ENCODE assay signal across 28 mouse cellular contexts in genomic region chr10:40278317-40278716, GRCm38 (mm10). TPM values are rescaled to one million over a fixed set of nuclear protein-coding genes. Genes with fewer than 3 reads are reported as not detected.
A peak's percentile ranks its signal among the peaks of the same experiment; 100 is the strongest.
DNase-seq lines count a peak whose midpoint lies in the region; ATAC-seq and TF ChIP-seq lines count a peak whose summit lies in the region.
"Had no signal": no experiment of that assay in that cellular context is flagged by ENCODE, and none has a peak within 500 bp of the region (broad histone marks: within the 10 kb centered on the region; RNA-seq: fewer than 3 reads in every experiment).

No protein-coding gene starts in this region.

- no peak overlapping the region for H3K9ac ChIP-seq in lung, embryonic 14.5 days
- H3K9ac ChIP-seq in lung, postnatal 0 days (replicated peaks; ENCODE audit: low read depth): no peak overlapping the region
- H3K9ac ChIP-seq: embryonic facial prominence, embryonic 13.5 days; forebrain, embryonic 13.5 days; heart, embryonic 12.5 days; heart, embryonic 15.5 days; hindbrain, embryonic 13.5 days had no signal

- TF ChIP-seq CTCF in lung, embryonic 14.5 days (IDR thresholded peaks at IDR 0.05; ENCODE audit: low read depth): no peak
- no peak for TF ChIP-seq CTCF in lung, postnatal 0 days (IDR thresholded peaks at IDR 0.05)
- no peak for TF ChIP-seq CTCF in lung, adult 2 months (IDR thresholded peaks at IDR 0.05; ENCODE audit: insufficient read depth, low read length)
- no peak for TF ChIP-seq CTCF in gastrocnemius, adult 2 months (IDR thresholded peaks at IDR 0.05)

- no peak for TF ChIP-seq EP300 in lung, postnatal 0 days (IDR thresholded peaks at IDR 0.05)

- no peak overlapping the region for H3K4me3 ChIP-seq in lung, embryonic 14.5 days (ENCODE audit: low read depth, low read length)
- H3K4me3 ChIP-seq in lung, postnatal 0 days (ENCODE audit: low read depth, low read length): no peak overlapping the region
- no peak overlapping the region for H3K4me3 ChIP-seq in lung, adult 2 months (replicated peaks; ENCODE audit: extremely low read depth, low read depth, low read length)
- H3K4me3 ChIP-seq in gastrocnemius, adult 2 months: no peak overlapping the region
- H3K4me3 ChIP-seq: embryonic facial prominence, embryonic 13.5 days; forebrain, embryonic 10.5 days; forebrain, embryonic 13.5 days; heart, embryonic 12.5 days; heart, embryonic 15.5 days; hindbrain, embryonic 10.5 days; hindbrain, embryonic 13.5 days had no signal

- no peak for ATAC-seq in lung, embryonic 14.5 days (ENCODE audit: insufficient read depth)
- peak; percentile 46; the same call in 1 of the 2 replicates for ATAC-seq in lung, postnatal 0 days
- peak; percentile 26; the same call in 1 of the 2 replicates for ATAC-seq in granulocyte monocyte progenitor cell, adult 5-6 weeks (replicated peaks; ENCODE audit: poor library complexity, severe bottlenecking)
- ATAC-seq: forebrain, embryonic 13.5 days; forebrain, embryonic 16.5 days; hindbrain, embryonic 16.5 days; Patski had no signal

- DNase-seq in lung, embryonic 14.5 days: peak; percentile 42
- DNase-seq in lung, adult 18-20 months: no peak
- no peak for DNase-seq in lung, postnatal 0 days (ENCODE audit: low spot score)
- DNase-seq in lung, adult 2 months: no peak
- DNase-seq in gastrocnemius, adult 2 months: no peak
- DNase-seq: adrenal gland, postnatal 10 days; adrenal gland, postnatal 36 days; B cell, adult 2 months; cerebellum, adult 18-20 months; cerebellum, adult 9-10 months; cerebellum, postnatal 14 days; gastrocnemius, postnatal 14 days; heart, adult 18-20 months; heart, postnatal 10 days; heart, postnatal 36 days had no signal

- H3K4me1 ChIP-seq in lung, embryonic 14.5 days (ENCODE audit: insufficient read depth): no peaks in the 10 kb centered on the region
- H3K4me1 ChIP-seq in lung, postnatal 0 days (ENCODE audit: insufficient read depth, low read depth, low read length): no peaks in the 10 kb centered on the region
- H3K4me1 ChIP-seq in lung, adult 2 months (ENCODE audit: control insufficient read depth, insufficient read depth, low read length): no peaks in the 10 kb centered on the region
- H3K4me1 ChIP-seq: embryonic facial prominence, embryonic 13.5 days; forebrain, embryonic 10.5 days; forebrain, embryonic 13.5 days; heart, embryonic 12.5 days; hindbrain, embryonic 10.5 days; hindbrain, embryonic 13.5 days had no signal

- no peaks in the 10 kb centered on the region for H3K36me3 ChIP-seq in lung, embryonic 14.5 days (ENCODE audit: insufficient read depth)
- no peaks in the 10 kb centered on the region for H3K36me3 ChIP-seq in lung, postnatal 0 days (ENCODE audit: insufficient read depth, low read length)
- H3K36me3 ChIP-seq: embryonic facial prominence, embryonic 13.5 days; heart, embryonic 15.5 days had no signal

- no peaks in the 10 kb centered on the region for H3K27me3 ChIP-seq in lung, embryonic 14.5 days (ENCODE audit: insufficient read depth, low read length)
- H3K27me3 ChIP-seq in lung, postnatal 0 days (replicated peaks; ENCODE audit: insufficient read depth, low read length): no peaks in the 10 kb centered on the region
- H3K27me3 ChIP-seq: CH12.LX; embryonic facial prominence, embryonic 13.5 days; forebrain, embryonic 13.5 days; heart, embryonic 12.5 days; heart, embryonic 15.5 days; hindbrain, embryonic 13.5 days; Patski had no signal

- WGBS in lung, embryonic 14.5 days: 52% methylated on average over 5 of the region's 5 CpGs
- WGBS in lung, postnatal 0 days: 35% methylated on average over 5 of the region's 5 CpGs
- WGBS in lung, adult 2 months: 47% methylated on average over 5 of the region's 5 CpGs

- intact Hi-C loops in gastrocnemius, adult 2 months (cut with DNase I): no loop called here

- no peak for TF ChIP-seq POLR2A in lung, adult 2 months (IDR thresholded peaks at IDR 0.05; ENCODE audit: borderline replicate concordance, extremely low read depth, low read depth, low read length)

- no peak overlapping the region for H3K27ac ChIP-seq in lung, embryonic 14.5 days (ENCODE audit: low read depth)
- H3K27ac ChIP-seq in lung, postnatal 0 days (ENCODE audit: low read length): no peak overlapping the region
- H3K27ac ChIP-seq in gastrocnemius, adult 2 months: no peak overlapping the region
- H3K27ac ChIP-seq: embryonic facial prominence, embryonic 13.5 days; forebrain, embryonic 10.5 days; forebrain, embryonic 13.5 days; heart, embryonic 15.5 days; hindbrain, embryonic 10.5 days; hindbrain, embryonic 13.5 days had no signal

- H3K4me2 ChIP-seq in lung, embryonic 14.5 days: no peak overlapping the region
- no peak overlapping the region for H3K4me2 ChIP-seq in lung, postnatal 0 days (replicated peaks; ENCODE audit: low read depth, low read length)
- H3K4me2 ChIP-seq: embryonic facial prominence, embryonic 13.5 days; forebrain, embryonic 13.5 days; heart, embryonic 12.5 days; heart, embryonic 15.5 days; hindbrain, embryonic 13.5 days had no signal

- no peaks in the 10 kb centered on the region for H3K9me3 ChIP-seq in lung, embryonic 14.5 days (ENCODE audit: low read depth, low read length)
- no peaks in the 10 kb centered on the region for H3K9me3 ChIP-seq in lung, postnatal 0 days (ENCODE audit: low read length)
- H3K9me3 ChIP-seq: embryonic facial prominence, embryonic 13.5 days; forebrain, embryonic 10.5 days; forebrain, embryonic 13.5 days; G1E; heart, embryonic 15.5 days; hindbrain, embryonic 10.5 days; hindbrain, embryonic 13.5 days had no signal

RNA-seq across cellular contexts. Expression of gene Gtf3c6, which starts 20.4 kb away (rescaled TPM):
- polyA plus RNA-seq in lung, embryonic 14.5 days (2014; fragmentation: Nextera tagmentation; extraction: Ambion mirVana): 108 and 112 TPM in 2 replicates
- 35.2 and 40.0 TPM in 2 replicates for polyA plus RNA-seq in lung, postnatal 0 days (2015; fragmentation: Nextera tagmentation; extraction: Ambion mirVana)
- 3.5 and 6.3 TPM in 2 replicates for polyA plus RNA-seq in lung, adult 2 months (2012; rRNA removed)
- 79.4 and 107 TPM in 2 replicates for total RNA-seq in granulocyte monocyte progenitor cell, adult 5-6 weeks (2014; fragmentation: Nextera tagmentation)
- 199 and 236 TPM in 2 replicates for total RNA-seq in granulocyte monocyte progenitor cell, adult 5-6 weeks (2017)
- 10 to 100 TPM; 27.0 to 27.7 TPM for total RNA-seq in gastrocnemius, adult 2 months (2021)

RNA-seq across cellular contexts. Expression of gene Amd1, which starts 23.7 kb away (rescaled TPM):
- 78.7 and 82.0 TPM in 2 replicates for polyA plus RNA-seq in lung, embryonic 14.5 days (2014; fragmentation: Nextera tagmentation; extraction: Ambion mirVana)
- polyA plus RNA-seq in lung, postnatal 0 days (2015; fragmentation: Nextera tagmentation; extraction: Ambion mirVana): 25.5 and 27.3 TPM in 2 replicates
- 6.2 and 14.9 TPM in 2 replicates for polyA plus RNA-seq in lung, adult 2 months (2012; rRNA removed)
- 143 and 148 TPM in 2 replicates for total RNA-seq in granulocyte monocyte progenitor cell, adult 5-6 weeks (2014; fragmentation: Nextera tagmentation)
- total RNA-seq in granulocyte monocyte progenitor cell, adult 5-6 weeks (2017): 169 and 203 TPM in 2 replicates
- total RNA-seq in gastrocnemius, adult 2 months (2021): 100 to 1,000 TPM in 1 of 2 experiments, 10 to 100 TPM in 1; 94.9 to 998 TPM

RNA-seq across cellular contexts. Expression of gene Rpf2, which starts 31.5 kb away (rescaled TPM):
- polyA plus RNA-seq in lung, embryonic 14.5 days (2014; fragmentation: Nextera tagmentation; extraction: Ambion mirVana): 70.4 and 72.7 TPM in 2 replicates
- polyA plus RNA-seq in lung, postnatal 0 days (2015; fragmentation: Nextera tagmentation; extraction: Ambion mirVana): 19.0 and 20.4 TPM in 2 replicates
- polyA plus RNA-seq in lung, adult 2 months (2012; rRNA removed): 1.5 and 2.2 TPM in 2 replicates
- 56.0 and 71.4 TPM in 2 replicates for total RNA-seq in granulocyte monocyte progenitor cell, adult 5-6 weeks (2014; fragmentation: Nextera tagmentation)
- total RNA-seq in granulocyte monocyte progenitor cell, adult 5-6 weeks (2017): 166 and 248 TPM in 2 replicates
- total RNA-seq in gastrocnemius, adult 2 months (2021): 10 to 100 TPM; 13.5 to 17.3 TPM
